ENCODE assay signal across 7 mouse cellular contexts in genomic region chr1:67038246-67038987, GRCm38 (mm10). TPM values are rescaled to one million over a fixed set of nuclear protein-coding genes. Genes with fewer than 3 reads are reported as not detected.
DNase-seq lines count a peak whose midpoint lies in the region; ATAC-seq lines count a peak whose summit lies in the region.

Gene Lancl1, minus strand, starts transcription at chr1:67038872.

- DNase-seq in adrenal gland, postnatal 10 days: peak; percentile 91
- peak; percentile 89 for DNase-seq in embryonic facial prominence, embryonic 10.5 days (ENCODE audit: low spot score)
- peak; percentile 83 for DNase-seq in kidney, adult 11 months
- DNase-seq in limb, embryonic 10.5 days (ENCODE audit: low spot score): peak; percentile 88
- peak; percentile 72 for DNase-seq in spleen, adult 12 weeks (ENCODE audit: low spot score)

- peak within 1 kb of the TSS; percentile 94 for H3K9ac ChIP-seq in midbrain, embryonic 13.5 days (replicated peaks)

- peaks cover 30% of the 10 kb centered on the region for H3K36me3 ChIP-seq in embryonic facial prominence, embryonic 10.5 days (replicated peaks)
- H3K36me3 ChIP-seq in limb, embryonic 10.5 days: peaks cover 26% of the 10 kb centered on the region
- H3K36me3 ChIP-seq in midbrain, embryonic 13.5 days: peaks cover 34% of the 10 kb centered on the region

- ATAC-seq in granulocyte monocyte progenitor cell, adult 5-6 weeks (replicated peaks; ENCODE audit: poor library complexity, severe bottlenecking): peak; percentile 94
- peak; percentile 99 for ATAC-seq in midbrain, embryonic 13.5 days

- H3K27ac ChIP-seq in embryonic facial prominence, embryonic 10.5 days (replicated peaks): peak within 1 kb of the TSS; percentile 84
- peak within 1 kb of the TSS; percentile 85 for H3K27ac ChIP-seq in limb, embryonic 10.5 days
- peak within 1 kb of the TSS; percentile 56; the same call in 1 of the 2 replicates for H3K27ac ChIP-seq in midbrain, embryonic 13.5 days

- H3K4me3 ChIP-seq in embryonic facial prominence, embryonic 10.5 days: peak within 1 kb of the TSS; percentile 91
- peak within 1 kb of the TSS; percentile 72 for H3K4me3 ChIP-seq in limb, embryonic 10.5 days
- H3K4me3 ChIP-seq in midbrain, embryonic 13.5 days (replicated peaks): peak within 1 kb of the TSS; percentile 92

- H3K4me1 ChIP-seq in embryonic facial prominence, embryonic 10.5 days: peaks cover 13% of the 10 kb centered on the region
- H3K4me1 ChIP-seq in limb, embryonic 10.5 days: peaks cover 14% of the 10 kb centered on the region
- H3K4me1 ChIP-seq in midbrain, embryonic 13.5 days (replicated peaks): peaks cover 20% of the 10 kb centered on the region

- H3K9me3 ChIP-seq in embryonic facial prominence, embryonic 10.5 days: no peaks in the 10 kb centered on the region
- H3K9me3 ChIP-seq in limb, embryonic 10.5 days (replicated peaks): no peaks in the 10 kb centered on the region
- H3K9me3 ChIP-seq in midbrain, embryonic 13.5 days: no peaks in the 10 kb centered on the region

- no peaks in the 10 kb centered on the region for H3K27me3 ChIP-seq in embryonic facial prominence, embryonic 10.5 days (replicated peaks; ENCODE audit: low read depth, poor library complexity, severe bottlenecking)
- no peaks in the 10 kb centered on the region for H3K27me3 ChIP-seq in limb, embryonic 10.5 days (ENCODE audit: low read depth, poor library complexity, severe bottlenecking)
- H3K27me3 ChIP-seq in midbrain, embryonic 13.5 days: no peaks in the 10 kb centered on the region

- 1% methylated on average over 47 of the region's 47 CpGs for WGBS in embryonic facial prominence, embryonic 10.5 days
- under 1% methylated on average over 41 of the region's 47 CpGs for WGBS in limb, embryonic 10.5 days
- WGBS in midbrain, embryonic 13.5 days: under 1% methylated on average over 47 of the region's 47 CpGs

- peak within 1 kb of the TSS; percentile 83 for H3K4me2 ChIP-seq in midbrain, embryonic 13.5 days (replicated peaks)

RNA-seq across cellular contexts. Expression of gene Lancl1, which starts in this region (rescaled TPM):
- total RNA-seq in adrenal gland, postnatal 10 days (2021): 10 to 100 TPM; 48.0 to 49.9 TPM
- polyA plus RNA-seq in embryonic facial prominence, embryonic 10.5 days (2016; fragmentation: Nextera tagmentation; extraction: Ambion mirVana): 70.7 and 79.7 TPM in 2 replicates
- total RNA-seq in granulocyte monocyte progenitor cell, adult 5-6 weeks (2014; fragmentation: Nextera tagmentation): 32.9 and 51.0 TPM in 2 replicates
- total RNA-seq in granulocyte monocyte progenitor cell, adult 5-6 weeks (2017): 33.8 and 33.9 TPM in 2 replicates
- polyA plus RNA-seq in limb, embryonic 10.5 days (2016; fragmentation: Nextera tagmentation; extraction: Ambion mirVana): 73.6 and 84.3 TPM in 2 replicates
- 143 and 150 TPM in 2 replicates for polyA plus RNA-seq in midbrain, embryonic 13.5 days (2015; fragmentation: Nextera tagmentation; extraction: Ambion mirVana)

Comparison
In these comparisons a context has a peak if more than half of its experiments do, and no peak if none do; other contexts are left out.
1. Peak in every context shown above with its lines: DNase-seq, ATAC-seq, H3K4me3 ChIP-seq and H3K27ac ChIP-seq.